Mouse (Mus musculus) lung, embryonic 16.5 days (tissue): ENCODE results near the gene Cldn2. TPM values are rescaled to one million over a fixed set of nuclear protein-coding genes. Genes with fewer than 3 reads are reported as not detected.

Source experiments
- ATAC-seq: fragments of 200-750 bp; cut with Nextera tagmentation; 2 replicates; pipeline ENCODE4 v1.8.0; 2017; ENCODE audit warnings: low read depth, mild to moderate bottlenecking, moderate library complexity
- H3K27ac ChIP-seq: fragments of 300-500 bp; sonication (generic); 2 replicates; pipeline ENCODE4 v1.5.1; 2014; ENCODE audit warnings: mild to moderate bottlenecking, control low read depth, low read length
- H3K27me3 ChIP-seq: fragments of 300-500 bp; sonication (generic); 2 replicates; pipeline ENCODE4 v1.6.1; 2014; ENCODE audit warnings: low read depth, low read length, mixed read lengths; ENCODE audit not compliant: control insufficient read depth, insufficient read depth
- H3K36me3 ChIP-seq: fragments of 300-500 bp; sonication (generic); 2 replicates; pipeline ENCODE4 v1.6.1; 2014; ENCODE audit warnings: low read length; ENCODE audit not compliant: control insufficient read depth, insufficient read depth
- H3K4me1 ChIP-seq: fragments of 300-500 bp; sonication (generic); replicated peaks from 2 replicates; pipeline ENCODE4 v1.6.1; 2014; ENCODE audit warnings: low read length, mixed read lengths; ENCODE audit not compliant: control insufficient read depth, insufficient read depth
- H3K4me2 ChIP-seq: fragments of 300-500 bp; sonication (generic); 2 replicates; pipeline ENCODE4 v1.6.1; 2014; ENCODE audit warnings: low read depth, low read length, control low read depth
- H3K4me3 ChIP-seq: fragments of 300-500 bp; sonication (generic); 2 replicates; pipeline ENCODE4 v1.5.1; 2014; ENCODE audit warnings: mild to moderate bottlenecking, low read length, control low read depth
- H3K9ac ChIP-seq: fragments of 300-500 bp; sonication (generic); 2 replicates; pipeline ENCODE4 v1.6.1; 2014; ENCODE audit warnings: low read length, control low read depth
- H3K9me3 ChIP-seq: fragments of 300-500 bp; sonication (generic); 2 replicates; pipeline ENCODE4 v1.6.1; 2016; ENCODE audit warnings: low read length; ENCODE audit not compliant: control insufficient read depth
- WGBS: fragments of 180-500 bp; shearing (Covaris S2); extraction: QIAGEN DNeasy Blood & Tissue Kit; methylation state at CpG from one replicate; pipeline ENCODE4 v1.1.7; 2014; 5-methylcytosine and 5-hydroxymethylcytosine counted together
- polyA plus RNA-seq: library from polyadenylated mRNA; unstranded; fragments of >200 nt; fragmentation: Nextera tagmentation; extraction: Ambion mirVana; gene quantifications from 2 replicates; pipeline ENCODE4 v1.2.1, GENCODE M21; 2015

Gene Cldn2
- polyA plus RNA-seq, 1 experiment from 2014 or later, result 0.29 TPM

GRCm38 (mm10) chrX:139779401-139779800 lies 21.2 kb upstream of the Cldn2 start:
- WGBS, result 69% methylated on average over 5 of the region's 5 CpGs
- Histone ChIP-seq H3K27ac (no peak overlapping the region), H3K9me3 (no peaks in the 10 kb centered on the region), H3K4me2 (no peak overlapping the region), H3K27me3 (no peaks in the 10 kb centered on the region; the same call in 1 of the 2 replicates), H3K4me3 (no peak overlapping the region), H3K9ac (no peak overlapping the region), H3K4me1 (no peaks in the 10 kb centered on the region), H3K36me3 (no peaks in the 10 kb centered on the region)
- no peak for ATAC-seq

DNA sequence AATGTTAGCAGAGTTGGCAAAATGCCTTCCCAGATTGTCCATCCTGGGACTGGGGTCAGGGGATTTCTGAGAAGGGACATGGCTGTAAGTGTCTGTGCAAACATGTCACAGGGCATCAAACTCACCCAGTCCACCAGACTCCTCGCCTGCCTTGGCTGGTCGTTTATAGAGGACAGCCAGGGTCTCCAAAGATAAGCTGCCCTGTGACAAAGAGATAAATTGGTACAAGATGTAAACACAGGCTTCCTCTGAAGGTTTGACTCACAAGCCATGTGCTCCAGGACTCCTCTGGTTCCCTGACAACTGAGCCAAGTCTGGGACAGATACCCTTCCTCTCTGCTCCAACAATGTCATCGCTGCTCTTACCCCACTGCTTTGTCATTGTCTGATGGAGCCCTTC lies 19.6 kb upstream of the Cldn2 start:
- Histone ChIP-seq H3K9me3 (no peaks in the 10 kb centered on the region), H3K4me1 (no peaks in the 10 kb centered on the region; the same call in 1 of the 2 replicates), H3K27ac (no peak overlapping the region), H3K9ac (no peak overlapping the region), H3K27me3 (no peaks in the 10 kb centered on the region; the same call in 1 of the 2 replicates), H3K4me2 (no peak overlapping the region), H3K4me3 (no peak overlapping the region), H3K36me3 (no peaks in the 10 kb centered on the region)
- peak; percentile 52 for ATAC-seq
- whole genome bisulfite sequencing, result 29% methylated on average over 3 of the region's 3 CpGs

DNA sequence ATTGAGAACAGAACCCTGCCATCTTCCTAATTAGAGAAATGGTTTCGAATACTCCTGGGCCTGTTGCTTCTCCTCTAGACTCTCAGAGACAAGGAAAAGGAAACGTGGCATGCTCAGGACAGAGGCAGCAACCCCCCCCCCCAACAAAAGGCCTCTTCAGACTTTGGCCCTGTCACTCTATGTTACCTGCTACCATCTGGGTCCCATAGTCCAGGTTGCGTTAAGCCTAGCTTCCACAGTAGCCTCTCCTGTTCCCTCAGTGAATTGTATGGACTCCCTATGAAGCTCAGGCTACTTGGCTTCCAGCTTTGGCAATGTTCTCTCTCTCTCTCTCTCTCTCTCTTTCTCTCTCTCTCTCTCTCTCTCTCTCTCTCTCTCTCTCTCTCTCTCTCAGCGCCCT lies 19.1 kb upstream of the Cldn2 start:
- WGBS, result 76% methylated on average over 4 of the region's 4 CpGs
- H3K27ac ChIP-seq, result no peak overlapping the region
- no peaks in the 10 kb centered on the region for H3K36me3 ChIP-seq
- H3K9ac ChIP-seq, result no peak overlapping the region
- no peaks in the 10 kb centered on the region; the same call in 1 of the 2 replicates for H3K4me1 ChIP-seq
- no peak for ATAC-seq
- no peaks in the 10 kb centered on the region; the same call in 1 of the 2 replicates for H3K27me3 ChIP-seq
- no peak overlapping the region for H3K4me2 ChIP-seq
- no peak overlapping the region for H3K4me3 ChIP-seq
- no peaks in the 10 kb centered on the region for H3K9me3 ChIP-seq

DNA sequence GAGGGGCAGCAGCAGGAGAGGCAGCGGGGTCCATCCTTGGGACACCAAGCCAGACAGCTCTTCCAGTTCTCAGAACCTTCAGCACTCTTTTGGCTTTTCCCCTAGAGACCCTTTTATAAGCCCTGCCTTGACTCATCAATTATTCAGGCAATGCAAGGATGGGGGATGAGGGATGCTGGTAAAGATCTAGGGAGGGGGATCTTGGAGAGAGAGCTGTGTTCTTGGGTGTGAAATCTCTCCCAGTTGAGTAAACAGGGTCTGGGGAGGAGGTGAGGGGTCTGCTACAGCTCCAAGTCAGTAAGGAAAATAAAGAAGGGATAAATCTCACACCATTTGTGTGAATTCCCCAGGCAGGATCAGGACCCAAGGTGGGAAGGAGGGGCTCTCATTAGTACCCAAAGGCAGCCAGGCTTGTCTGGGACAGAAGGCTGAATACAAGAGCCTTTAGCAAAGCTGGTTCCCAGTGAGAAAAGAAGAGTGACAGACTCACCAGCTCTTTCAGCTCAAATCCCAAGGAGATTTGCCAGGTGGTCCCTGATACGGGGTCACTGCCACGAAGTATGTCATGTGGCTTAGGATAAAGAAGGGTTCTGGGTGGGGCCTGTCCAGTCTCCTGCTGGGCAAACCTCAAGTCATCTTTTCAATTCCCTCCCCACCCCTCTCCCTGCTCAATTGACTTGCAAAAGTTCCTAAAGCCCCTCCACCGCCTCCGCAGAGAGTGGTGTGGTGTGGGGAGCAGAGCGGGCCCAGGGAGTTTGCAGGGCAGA lies 18.2 kb upstream of the Cldn2 start, which contains the start of gene Ripply1:
TSS of gene Ripply1 (minus strand) at position 76 of the 767 bp plus-strand sequence.
- Histone ChIP-seq H3K4me1 (no peaks in the 10 kb centered on the region; the same call in 1 of the 2 replicates), H3K36me3 (no peaks in the 10 kb centered on the region), H3K4me3 (no peak within 1 kb of the TSS), H3K27ac (no peak within 1 kb of the TSS), H3K9ac (no peak within 1 kb of the TSS), H3K27me3 (no peaks in the 10 kb centered on the region; the same call in 1 of the 2 replicates), H3K9me3 (no peaks in the 10 kb centered on the region), H3K4me2 (no peak within 1 kb of the TSS)
- ATAC-seq, result no peak
- 62% methylated on average over 6 of the region's 6 CpGs for WGBS

GRCm38 (mm10) chrX:139783045-139783422 lies 17.6 kb upstream of the Cldn2 start:
- no peaks in the 10 kb centered on the region for H3K9me3 ChIP-seq
- H3K9ac ChIP-seq, result no peak overlapping the region
- WGBS, result 90% methylated on average over 3 of the region's 3 CpGs
- H3K27me3 ChIP-seq, result no peaks in the 10 kb centered on the region; the same call in 1 of the 2 replicates
- no peak overlapping the region for H3K4me3 ChIP-seq
- no peak overlapping the region for H3K4me2 ChIP-seq
- no peak overlapping the region for H3K27ac ChIP-seq
- H3K4me1 ChIP-seq, result no peaks in the 10 kb centered on the region; the same call in 1 of the 2 replicates
- no peaks in the 10 kb centered on the region for H3K36me3 ChIP-seq
- ATAC-seq, result 0 out of 2 replicates have a peak, but pooled peaks have one; percentile 12

DNA sequence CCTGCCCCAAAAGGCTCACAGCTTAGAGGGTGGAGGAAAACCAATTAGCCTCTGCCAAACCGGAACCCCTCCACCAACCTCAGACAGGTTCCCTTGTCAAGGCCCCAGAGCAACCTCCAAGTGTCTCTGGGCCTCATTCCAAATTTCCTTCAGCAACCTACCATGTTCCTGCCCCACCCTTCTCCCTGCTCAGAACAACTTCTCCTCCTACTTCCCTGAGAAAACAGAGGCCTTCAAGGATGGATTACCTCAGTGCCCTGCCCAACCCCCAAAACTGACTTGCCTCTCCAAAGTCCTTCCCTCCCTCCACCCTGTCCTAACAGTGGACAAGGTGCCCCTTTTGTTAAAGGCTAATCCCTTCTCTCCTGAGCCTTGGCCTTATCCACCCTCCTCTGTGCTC lies 14.9 kb upstream of the Cldn2 start:
- H3K36me3 ChIP-seq, result no peaks in the 10 kb centered on the region
- H3K27me3 ChIP-seq, result no peaks in the 10 kb centered on the region; the same call in 1 of the 2 replicates
- H3K27ac ChIP-seq, result no peak overlapping the region
- no peak overlapping the region for H3K4me2 ChIP-seq
- H3K4me1 ChIP-seq, result no peaks in the 10 kb centered on the region; the same call in 1 of the 2 replicates
- no peaks in the 10 kb centered on the region for H3K9me3 ChIP-seq
- H3K4me3 ChIP-seq, result no peak overlapping the region
- H3K9ac ChIP-seq, result no peak overlapping the region
- ATAC-seq, result peak; percentile 83
- WGBS, result 56% methylated on average over 1 of the region's 1 CpGs

GRCm38 (mm10) chrX:139794072-139794845 lies 6.4 kb upstream of the Cldn2 start:
- H3K36me3 ChIP-seq, result no peaks in the 10 kb centered on the region
- ATAC-seq, result no peak
- H3K4me1 ChIP-seq, result no peaks in the 10 kb centered on the region; the same call in 1 of the 2 replicates
- no peak overlapping the region for H3K4me2 ChIP-seq
- H3K9me3 ChIP-seq, result no peaks in the 10 kb centered on the region
- H3K27ac ChIP-seq, result no peak overlapping the region
- 60% methylated on average over 7 of the region's 7 CpGs for WGBS
- no peak overlapping the region for H3K9ac ChIP-seq
- H3K4me3 ChIP-seq, result no peak overlapping the region
- peaks cover 2% of the 10 kb centered on the region; the same call in 1 of the 2 replicates for H3K27me3 ChIP-seq

GRCm38 (mm10) chrX:139796037-139796436 lies 4.6 kb upstream of the Cldn2 start:
- H3K27ac ChIP-seq, result no peak overlapping the region
- H3K9ac ChIP-seq, result no peak overlapping the region
- WGBS, result 88% methylated on average over 6 of the region's 6 CpGs
- peaks cover 2% of the 10 kb centered on the region; the same call in 1 of the 2 replicates for H3K27me3 ChIP-seq
- ATAC-seq, result no peak
- H3K9me3 ChIP-seq, result no peaks in the 10 kb centered on the region
- no peak overlapping the region for H3K4me2 ChIP-seq
- H3K36me3 ChIP-seq, result no peaks in the 10 kb centered on the region
- no peak overlapping the region for H3K4me3 ChIP-seq
- H3K4me1 ChIP-seq, result no peaks in the 10 kb centered on the region; the same call in 1 of the 2 replicates

DNA sequence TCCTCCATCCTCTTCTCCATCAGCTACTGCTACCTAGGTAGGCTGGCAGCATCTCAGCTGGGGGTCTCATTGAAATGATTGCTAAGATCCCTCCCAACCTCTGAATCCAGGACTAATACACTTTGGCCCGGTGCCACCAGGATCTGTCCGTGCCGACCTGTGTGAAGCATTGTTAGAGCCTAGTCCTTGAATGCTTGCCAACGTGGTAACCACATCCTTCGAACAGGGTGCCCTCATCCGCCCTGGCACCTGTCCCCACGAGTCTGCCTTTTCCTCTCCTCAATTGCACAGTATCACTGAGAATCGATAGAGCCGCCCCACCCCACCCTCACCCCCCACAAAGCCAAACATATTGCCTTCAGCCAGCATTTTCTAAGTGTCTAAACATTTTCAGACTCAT lies 2.8 kb upstream of the Cldn2 start:
- no peaks in the 10 kb centered on the region for H3K36me3 ChIP-seq
- H3K27ac ChIP-seq, result no peak overlapping the region
- H3K9me3 ChIP-seq, result no peaks in the 10 kb centered on the region
- H3K9ac ChIP-seq, result no peak overlapping the region
- ATAC-seq, result no peak
- H3K27me3 ChIP-seq, result peaks cover 2% of the 10 kb centered on the region; the same call in 1 of the 2 replicates
- no peak overlapping the region for H3K4me2 ChIP-seq
- WGBS, result 43% methylated on average over 9 of the region's 9 CpGs
- H3K4me1 ChIP-seq, result no peaks in the 10 kb centered on the region
- no peak overlapping the region for H3K4me3 ChIP-seq
